ENCODE assay signal across 11 mouse cellular contexts in genomic region chr17:74912995-74913394, GRCm38 (mm10).
"Had no signal": no experiment of that assay in that cellular context is flagged by ENCODE, and none has a peak within 500 bp of the region (broad histone marks: within the 10 kb centered on the region; RNA-seq: fewer than 3 reads in every experiment).

No protein-coding gene starts in this region.

- ATAC-seq: intestine, postnatal 0 days; midbrain, embryonic 16.5 days had no signal

- DNase-seq: lung, adult 18-20 months; right cerebral cortex, adult 18-20 months; right cerebral cortex, postnatal 25 days; thymus, adult 2 months; thymus, postnatal 25 days had no signal

- H3K4me1 ChIP-seq: kidney, embryonic 15.5 days; midbrain, embryonic 12.5 days had no signal

- H3K36me3 ChIP-seq: kidney, embryonic 15.5 days; midbrain, embryonic 12.5 days had no signal

- H3K9me3 ChIP-seq: kidney, embryonic 15.5 days had no signal

- H3K4me3 ChIP-seq: kidney, embryonic 15.5 days; left cerebral cortex, adult 2 months; midbrain, embryonic 12.5 days had no signal

- H3K4me2 ChIP-seq: kidney, embryonic 15.5 days; midbrain, embryonic 12.5 days had no signal

- H3K27ac ChIP-seq: kidney, embryonic 15.5 days; left cerebral cortex, adult 2 months; liver, embryonic 14.5 days; midbrain, embryonic 12.5 days had no signal

- H3K9ac ChIP-seq: kidney, embryonic 15.5 days; liver, embryonic 14.5 days; midbrain, embryonic 12.5 days had no signal

- H3K27me3 ChIP-seq: kidney, embryonic 15.5 days; midbrain, embryonic 12.5 days had no signal
